Mouse (Mus musculus) liver, embryonic 14.5 days (tissue): Measurements from ENCODE around the gene Rfx1.

Experiments
- CTCF ChIP-seq: IDR thresholded peaks from 2 replicates; pipeline ENCODE4 v1.5.1; 2016; ENCODE audit warnings: antibody characterized with exemption, low read depth, control low read depth
- EP300 ChIP-seq: IDR thresholded peaks from 2 replicates; pipeline ENCODE4 v1.6.1; 2016; ENCODE audit warnings: antibody characterized with exemption, low read depth

- no peak for TF ChIP-seq CTCF
- TF ChIP-seq EP300 = no peak
These were observed 1.6 kb upstream of the Rfx1 start, which contains the start of gene Gm10643 for GRCm38 (mm10) chr8:84065037-84065436.
